Mouse (Mus musculus) hindbrain, embryonic 11.5 days (tissue): Measurements from ENCODE around the gene Map10. TPM values are rescaled to one million over a fixed set of nuclear protein-coding genes. Genes with fewer than 3 reads are reported as not detected.
A peak's percentile ranks its signal among the peaks of the same experiment; 100 is the strongest.

Source experiments
- ATAC-seq: fragments of 200-750 bp; cut with Nextera tagmentation; 2 replicates; pipeline ENCODE4 v1.8.0; 2017; ENCODE audit warnings: mild to moderate bottlenecking, moderate TSS enrichment, moderate library complexity; ENCODE audit not compliant: low FRiP score
- DNase-seq: peaks from one replicate; pipeline ENCODE4 v3.0.0-alpha.2; 2015; ENCODE audit warnings: low spot score
- H3K27ac ChIP-seq: fragments of 300-500 bp; sonication (generic); 2 replicates; pipeline ENCODE4 v1.5.1; 2014; ENCODE audit warnings: mild to moderate bottlenecking, low read depth, low read length
- H3K27me3 ChIP-seq: fragments of 300-500 bp; sonication (generic); 2 replicates; pipeline ENCODE4 v1.6.1; 2014; ENCODE audit warnings: mild to moderate bottlenecking, low read length, moderate library complexity, mixed read lengths; ENCODE audit not compliant: control insufficient read depth, insufficient read depth
- H3K36me3 ChIP-seq: fragments of 300-500 bp; sonication (generic); 2 replicates; pipeline ENCODE4 v1.6.1; 2014; ENCODE audit warnings: mild to moderate bottlenecking, low read length, moderate library complexity, mixed read lengths; ENCODE audit not compliant: control insufficient read depth, insufficient read depth
- H3K4me1 ChIP-seq: fragments of 300-500 bp; sonication (generic); replicated peaks from 2 replicates; pipeline ENCODE4 v1.6.1; 2014; ENCODE audit warnings: low read length, mixed read lengths; ENCODE audit not compliant: control insufficient read depth, insufficient read depth
- H3K4me2 ChIP-seq: fragments of 300-500 bp; sonication (generic); replicated peaks from 2 replicates; pipeline ENCODE4 v1.6.1; 2014; ENCODE audit warnings: mild to moderate bottlenecking, low read depth, low read length
- H3K4me3 ChIP-seq: fragments of 300-500 bp; sonication (generic); 2 replicates; pipeline ENCODE4 v1.5.1; 2014; ENCODE audit warnings: low read depth, low read length
- H3K9ac ChIP-seq: fragments of 300-500 bp; sonication (generic); 2 replicates; pipeline ENCODE4 v1.6.1; 2014; ENCODE audit warnings: low read depth, low read length
- H3K9me3 ChIP-seq: fragments of 300-500 bp; sonication (generic); 2 replicates; pipeline ENCODE4 v1.6.1; 2016; ENCODE audit warnings: low read length; ENCODE audit not compliant: control insufficient read depth
- WGBS: fragments of 180-500 bp; shearing (Covaris S2); extraction: QIAGEN DNeasy Blood & Tissue Kit; methylation state at CpG from one replicate; pipeline ENCODE4 v1.1.7; 2014; 5-methylcytosine and 5-hydroxymethylcytosine counted together
- polyA plus RNA-seq: library from polyadenylated mRNA; unstranded; fragments of >200 nt; fragmentation: Nextera tagmentation; extraction: Ambion mirVana; gene quantifications from 2 replicates; pipeline ENCODE4 v1.2.1, GENCODE M21; 2014

Map10 gene
- polyA plus RNA-seq: 7.7 and 9.7 TPM in 2 replicates

DNA sequence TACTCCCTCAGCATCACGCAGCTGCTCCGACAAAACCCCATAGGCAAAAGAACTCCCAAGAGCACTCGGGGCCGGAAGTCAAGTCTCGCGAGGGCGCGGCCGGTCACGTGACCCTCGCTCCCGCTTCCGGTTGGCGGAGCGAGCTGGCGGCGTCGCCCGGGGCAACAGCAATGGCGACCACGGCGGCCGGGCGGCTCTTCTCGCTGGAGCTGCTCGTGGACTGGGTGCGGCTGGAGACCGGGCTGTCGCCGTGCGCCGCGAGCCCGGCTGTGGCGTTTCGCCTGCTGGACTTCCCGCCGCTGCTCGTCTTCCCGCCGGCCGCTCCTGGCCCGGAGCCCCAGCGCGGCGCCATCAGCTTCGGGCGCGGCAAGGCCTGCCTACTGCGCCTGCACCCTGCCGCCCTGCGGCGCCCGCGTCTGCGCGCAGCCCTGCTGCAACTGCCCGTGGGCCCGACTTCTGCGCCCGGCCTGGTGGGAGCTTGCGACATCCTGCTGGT, at the start of gene Map10:
Gene Map10, plus strand, starts transcription at position 119 of the 496 bp plus-strand sequence.
- Histone ChIP-seq H3K4me2 (peak within 1 kb of the TSS; percentile 91), H3K27me3 (no peaks in the 10 kb centered on the region; the same call in 1 of the 2 replicates), H3K4me1 (0 out of 2 replicates have a peak, but pooled peaks cover 3% of the 10 kb centered on the region), H3K27ac (peak within 1 kb of the TSS; percentile 63), H3K9me3 (peaks cover 18% of the 10 kb centered on the region), H3K9ac (peak within 1 kb of the TSS; percentile 84), H3K36me3 (no peaks in the 10 kb centered on the region), H3K4me3 (peak within 1 kb of the TSS; percentile 59)
- DNase-seq: peak; percentile 92
- WGBS: 2% methylated on average over 61 of the region's 62 CpGs
- peak; percentile 85 for ATAC-seq

- 63% methylated on average over 4 of the region's 4 CpGs for WGBS
- Histone ChIP-seq H3K9me3 (no peaks in the 10 kb centered on the region), H3K4me1 (no peaks in the 10 kb centered on the region; the same call in 1 of the 2 replicates), H3K36me3 (no peaks in the 10 kb centered on the region), H3K27ac (no peak overlapping the region), H3K27me3 (no peaks in the 10 kb centered on the region), H3K4me3 (no peak overlapping the region), H3K9ac (no peak overlapping the region), H3K4me2 (no peak overlapping the region)
- ATAC-seq: no peak
- DNase-seq: no peak
Observed at GRCm38 (mm10) chr8:125620301-125620700, 49.3 kb upstream of the Map10 start.

GRCm38 (mm10) chr8:125624287-125624686, 45.3 kb upstream of the Map10 start:
- no peaks in the 10 kb centered on the region; the same call in 1 of the 2 replicates for H3K4me1 ChIP-seq
- DNase-seq (no peak), ATAC-seq (no peak)
- H3K4me2 ChIP-seq: no peak overlapping the region
- no peaks in the 10 kb centered on the region for H3K36me3 ChIP-seq
- no peak overlapping the region for H3K4me3 ChIP-seq
- H3K9me3 ChIP-seq: no peaks in the 10 kb centered on the region
- H3K9ac ChIP-seq: no peak overlapping the region
- no peaks in the 10 kb centered on the region for H3K27me3 ChIP-seq
- no peak overlapping the region for H3K27ac ChIP-seq
- 83% methylated on average over 8 of the region's 8 CpGs for whole genome bisulfite sequencing

DNA sequence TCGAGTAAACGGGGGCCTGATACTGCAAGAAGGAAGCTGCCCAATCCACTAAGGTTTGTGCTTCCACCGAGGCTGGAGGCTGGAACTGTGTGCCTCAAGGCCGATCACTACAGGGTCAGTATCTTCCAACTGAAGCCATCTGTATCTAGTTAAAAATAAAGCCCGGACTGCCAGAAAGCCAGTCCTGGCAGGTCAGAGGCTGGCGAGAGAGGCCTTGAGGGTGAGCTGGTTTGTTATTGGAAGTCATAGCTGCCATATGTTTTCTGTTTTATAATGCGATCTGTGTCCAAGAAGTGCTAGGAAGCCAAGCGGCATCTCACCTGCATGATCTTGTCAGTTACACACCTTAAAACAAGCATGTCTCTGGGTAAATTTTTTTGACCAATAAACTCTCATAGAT, 43.2 kb upstream of the Map10 start:
- WGBS: 80% methylated on average over 8 of the region's 8 CpGs

DNA sequence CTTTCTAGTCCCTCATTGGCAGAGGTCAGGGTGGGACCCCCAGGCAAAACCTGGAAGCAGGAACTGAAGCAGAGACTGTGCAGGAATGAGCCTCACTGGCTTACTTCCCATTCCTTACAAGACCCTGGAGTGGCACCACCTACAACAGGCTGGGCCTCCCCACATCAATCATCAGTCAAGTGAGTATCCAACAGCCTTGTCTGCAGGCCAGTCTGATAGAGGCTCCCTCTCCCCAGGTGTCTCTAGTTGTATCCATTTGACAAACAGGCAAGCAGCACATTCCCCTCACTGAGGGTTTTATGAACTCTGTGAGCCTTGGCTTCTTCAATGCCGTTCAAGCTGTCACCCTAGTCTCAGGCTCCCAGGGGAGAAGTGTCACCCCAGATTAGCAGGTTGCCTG, 40.8 kb upstream of the Map10 start:
- ATAC-seq: no peak
- WGBS: 96% methylated on average over 1 of the region's 1 CpGs
- H3K27me3 ChIP-seq: no peaks in the 10 kb centered on the region

More for the DNA sequence above, 43.2 kb upstream of the Map10 start:
- no peak for ATAC-seq
- Histone ChIP-seq H3K27ac (no peak overlapping the region), H3K9me3 (no peaks in the 10 kb centered on the region), H3K4me1 (no peaks in the 10 kb centered on the region; the same call in 1 of the 2 replicates), H3K4me2 (no peak overlapping the region), H3K36me3 (no peaks in the 10 kb centered on the region), H3K9ac (no peak overlapping the region), H3K4me3 (no peak overlapping the region), H3K27me3 (no peaks in the 10 kb centered on the region)
- DNase-seq: no peak

DNA sequence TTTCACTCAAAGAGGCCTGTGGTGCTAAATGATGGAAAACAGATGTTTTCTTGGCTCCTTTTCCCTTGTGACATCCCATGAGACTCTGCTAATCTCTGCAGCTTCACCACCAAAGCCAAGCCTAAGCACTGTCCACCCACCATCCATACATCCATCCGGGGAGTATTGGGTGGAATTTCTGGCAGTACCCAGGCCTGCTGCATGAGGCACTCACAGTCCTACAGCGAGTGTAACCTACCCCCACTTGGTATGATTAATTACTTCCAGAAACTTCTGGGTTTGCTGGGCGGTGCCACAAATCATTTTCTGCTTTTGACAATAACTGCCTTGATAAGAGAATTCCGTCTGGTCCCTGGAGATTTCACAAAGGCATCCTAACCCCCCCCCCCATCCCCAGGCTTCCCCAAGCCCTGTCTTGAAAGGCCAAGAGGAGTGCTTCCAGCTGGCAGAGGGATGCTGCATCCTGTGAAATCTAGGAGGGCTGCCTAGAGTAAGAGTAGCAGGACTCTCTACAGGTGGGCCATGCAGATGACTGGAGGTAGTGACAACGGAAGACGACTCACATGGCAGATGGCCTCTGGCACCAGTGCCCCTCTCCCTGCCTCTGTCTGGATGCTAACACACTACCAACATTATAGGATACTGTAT, 31.1 kb upstream of the Map10 start:
- Histone ChIP-seq H3K36me3 (no peaks in the 10 kb centered on the region), H3K27me3 (no peaks in the 10 kb centered on the region), H3K4me3 (no peak overlapping the region), H3K4me2 (no peak overlapping the region), H3K27ac (no peak overlapping the region), H3K9ac (no peak overlapping the region), H3K4me1 (no peaks in the 10 kb centered on the region), H3K9me3 (no peaks in the 10 kb centered on the region)
- 73% methylated on average over 6 of the region's 6 CpGs for WGBS
- no peak for ATAC-seq
- DNase-seq: no peak

More for the DNA sequence above, 40.8 kb upstream of the Map10 start:
- H3K9ac ChIP-seq: no peak overlapping the region
- no peak overlapping the region for H3K27ac ChIP-seq
- H3K9me3 ChIP-seq: no peaks in the 10 kb centered on the region
- no peak overlapping the region for H3K4me2 ChIP-seq
- H3K4me1 ChIP-seq: no peaks in the 10 kb centered on the region
- no peak for DNase-seq
- H3K36me3 ChIP-seq: no peaks in the 10 kb centered on the region
- H3K4me3 ChIP-seq: no peak overlapping the region

- ATAC-seq: no peak
- H3K4me2 ChIP-seq: no peak overlapping the region
- WGBS: 75% methylated on average over 2 of the region's 2 CpGs
- no peaks in the 10 kb centered on the region for H3K4me1 ChIP-seq
- no peak overlapping the region for H3K27ac ChIP-seq
- no peaks in the 10 kb centered on the region for H3K27me3 ChIP-seq
- no peak overlapping the region for H3K4me3 ChIP-seq
- no peak overlapping the region for H3K9ac ChIP-seq
- no peaks in the 10 kb centered on the region for H3K36me3 ChIP-seq
- no peaks in the 10 kb centered on the region for H3K9me3 ChIP-seq
- no peak for DNase-seq
Observed at GRCm38 (mm10) chr8:125639631-125640030, 30.0 kb upstream of the Map10 start.

GRCm38 (mm10) chr8:125640766-125641165, 28.9 kb upstream of the Map10 start:
- no peaks in the 10 kb centered on the region for H3K27me3 ChIP-seq

GRCm38 (mm10) chr8:125641808-125642207, 27.8 kb upstream of the Map10 start:
- ATAC-seq (no peak), DNase-seq (no peak)

More at GRCm38 (mm10) chr8:125640766-125641165, 28.9 kb upstream of the Map10 start:
- H3K36me3 ChIP-seq: no peaks in the 10 kb centered on the region
- no peak for ATAC-seq
- no peak overlapping the region for H3K4me3 ChIP-seq
- no peaks in the 10 kb centered on the region for H3K9me3 ChIP-seq
- H3K4me1 ChIP-seq: no peaks in the 10 kb centered on the region
- H3K27ac ChIP-seq: no peak overlapping the region
- 82% methylated on average over 5 of the region's 5 CpGs for WGBS
- DNase-seq: no peak
- no peak overlapping the region for H3K4me2 ChIP-seq
- no peak overlapping the region for H3K9ac ChIP-seq

More at GRCm38 (mm10) chr8:125641808-125642207, 27.8 kb upstream of the Map10 start:
- no peaks in the 10 kb centered on the region for H3K27me3 ChIP-seq
- H3K4me2 ChIP-seq: no peak overlapping the region
- H3K9ac ChIP-seq: no peak overlapping the region
- 78% methylated on average over 6 of the region's 6 CpGs for WGBS
- no peak overlapping the region for H3K27ac ChIP-seq
- H3K36me3 ChIP-seq: no peaks in the 10 kb centered on the region
- H3K4me3 ChIP-seq: no peak overlapping the region
- H3K4me1 ChIP-seq: no peaks in the 10 kb centered on the region
- no peaks in the 10 kb centered on the region for H3K9me3 ChIP-seq
